Mouse (Mus musculus) thymus, postnatal 10 days (tissue): ENCODE measurements at regions not wholly inside any gene's neighbourhood (a gene's known extent, or its start where the extent isn't known, plus 50 kb on each side); places are given as distances from the start of the nearest gene placed in this dataset.

Experiments
- DNase-seq, 2 experiments: peaks; one replicate each; pipeline ENCODE4 v3.0.0; 2021; ENCODE audit warnings: low spot score in 2 of 2

DNA sequence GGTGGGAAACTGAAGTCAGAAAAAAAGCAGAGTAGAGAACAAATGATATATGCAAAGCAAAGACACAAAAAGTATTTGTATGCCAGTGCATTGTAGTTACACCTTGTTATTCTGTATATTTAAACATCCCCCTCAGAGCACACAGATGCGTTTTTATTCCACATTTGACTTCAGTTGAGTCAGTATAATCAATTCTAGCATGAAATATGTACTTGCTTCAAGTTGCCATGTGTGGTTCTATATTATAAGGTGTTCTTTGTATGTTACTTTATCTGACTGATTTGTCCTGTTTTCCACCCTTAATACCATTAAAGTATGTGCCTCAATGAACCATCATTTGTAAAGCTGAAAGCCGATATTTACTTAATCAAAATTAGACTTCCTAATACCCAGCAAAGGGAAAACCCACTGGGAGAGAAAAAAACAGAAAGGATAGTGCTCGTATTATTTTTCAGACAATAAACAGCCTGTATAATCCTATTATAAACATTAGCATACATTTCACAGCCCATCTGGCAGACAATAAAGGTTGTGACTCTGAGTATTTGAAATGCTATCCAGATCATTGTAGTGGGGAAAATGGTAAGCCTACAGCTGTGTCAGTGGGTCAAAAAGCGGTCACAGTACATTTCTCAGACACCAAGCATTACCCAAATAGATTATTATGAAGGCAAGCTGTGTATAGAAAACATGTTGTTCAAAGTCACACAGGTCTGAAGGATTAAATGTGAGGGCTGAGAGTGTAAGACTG lies 189.1 kb upstream of the Bmp2 start:
- DNase-seq, result no peak

- no peak for DNase-seq
Measured at GRCm38 (mm10) chr2:133371490-133372215, 180.3 kb upstream of the Bmp2 start.

DNA sequence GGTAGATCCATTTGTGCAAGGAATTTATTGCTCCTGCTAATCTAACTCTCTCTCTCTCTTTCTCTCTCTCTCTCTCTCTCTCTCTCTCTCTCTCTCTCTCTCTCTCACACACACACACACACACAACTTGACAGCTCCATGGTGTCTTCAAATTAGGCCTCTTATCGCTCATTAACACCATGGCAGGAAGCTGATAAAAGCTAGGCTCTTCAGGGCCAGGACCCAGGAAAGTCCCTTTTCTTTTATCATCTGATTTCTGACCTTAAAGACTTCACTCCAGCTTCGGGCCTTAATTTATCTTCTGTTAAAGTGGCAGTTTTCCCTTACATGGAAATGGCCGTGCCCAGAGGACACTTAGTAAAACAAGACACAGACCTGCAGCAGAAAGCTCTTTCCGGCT lies 178.4 kb upstream of the Bmp2 start:
- DNase-seq, result no peak

- peak in 1 of 2 experiments; percentile 4 for DNase-seq
Measured at GRCm38 (mm10) chr2:133381054-133381453, 170.9 kb upstream of the Bmp2 start.

DNA sequence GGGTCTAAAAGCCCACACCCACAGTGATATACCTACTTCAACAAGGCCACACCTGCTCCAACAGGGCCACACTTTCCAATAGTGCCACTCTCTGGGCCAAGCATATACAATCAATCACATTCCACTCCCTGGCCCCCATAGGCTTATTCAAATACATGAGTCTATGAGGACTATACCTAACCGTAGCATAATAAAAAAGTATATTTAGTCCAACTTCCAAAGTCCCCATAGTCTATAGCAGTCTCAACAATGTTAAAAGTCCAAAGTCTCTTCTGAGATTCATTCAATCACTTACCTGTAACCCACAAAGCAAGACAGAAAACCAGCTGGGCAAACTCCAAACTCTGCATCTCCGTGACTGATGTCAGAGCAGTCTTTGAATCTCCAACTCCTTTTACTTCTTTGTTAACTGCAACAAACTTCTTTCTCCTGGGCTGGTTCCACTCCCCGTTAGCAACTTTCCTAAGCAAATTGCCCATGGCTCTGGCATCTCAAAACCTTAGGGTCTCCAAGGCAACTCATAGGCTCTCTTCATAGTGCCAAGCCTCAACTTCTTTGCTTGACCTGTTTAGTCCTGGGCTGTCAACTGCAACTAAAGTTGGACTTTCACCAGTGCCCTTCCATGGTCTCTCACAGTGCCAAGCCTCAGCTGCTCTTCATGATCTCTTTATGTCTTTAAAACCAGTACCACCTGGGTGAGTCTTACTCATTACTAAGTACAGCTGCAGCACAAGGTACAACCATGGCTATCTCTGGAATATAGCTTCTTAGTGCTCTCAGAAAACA lies 168.6 kb upstream of the Bmp2 start:
- no peak for DNase-seq

DNA sequence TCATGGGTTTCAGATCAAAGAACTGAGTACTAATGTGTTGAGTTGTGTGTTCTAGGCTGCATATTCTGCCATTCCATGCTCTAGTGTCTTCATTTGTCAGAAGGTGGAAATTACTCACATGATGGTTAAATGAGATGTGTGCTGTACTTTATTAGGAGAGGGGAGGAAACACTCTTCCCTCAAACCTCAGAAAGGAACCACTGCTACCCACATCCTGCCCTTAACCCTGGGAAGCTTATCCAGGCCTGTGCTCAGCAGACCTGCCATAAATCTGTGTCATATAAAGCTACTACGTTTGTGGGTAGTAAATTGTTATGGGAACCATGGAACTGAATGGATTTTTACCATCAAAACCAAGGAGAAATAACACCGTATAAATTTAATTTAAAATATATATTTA lies 166.7 kb upstream of the Bmp2 start:
- no peak for DNase-seq

GRCm38 (mm10) chr2:133387349-133387748 lies 164.6 kb upstream of the Bmp2 start:
- DNase-seq, result no peak

GRCm38 (mm10) chr2:133392298-133392697 lies 159.7 kb upstream of the Bmp2 start:
- DNase-seq, result no peak

DNA sequence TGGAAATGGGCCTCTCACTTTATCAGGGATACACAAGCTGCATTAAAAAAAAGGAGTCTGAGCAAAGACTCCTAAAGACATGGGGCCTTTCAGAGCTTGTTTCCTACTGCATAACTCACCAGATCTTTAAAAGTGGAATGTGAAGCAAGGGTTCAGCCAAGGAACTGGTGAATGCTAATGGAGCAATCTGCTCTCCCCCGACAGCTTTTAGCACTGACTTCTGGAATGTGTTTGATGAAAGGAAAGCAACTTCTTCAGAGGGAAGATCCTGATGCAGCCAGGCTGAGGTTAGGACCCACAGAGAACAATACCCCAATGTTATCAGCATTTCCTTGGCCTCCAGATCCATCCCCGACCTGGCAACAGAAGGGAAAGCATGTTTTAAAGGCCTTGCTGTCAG lies 154.4 kb upstream of the Bmp2 start:
- no peak for DNase-seq

- DNase-seq, result no peak
Measured at GRCm38 (mm10) chr2:133399059-133399690, 152.8 kb upstream of the Bmp2 start.

DNA sequence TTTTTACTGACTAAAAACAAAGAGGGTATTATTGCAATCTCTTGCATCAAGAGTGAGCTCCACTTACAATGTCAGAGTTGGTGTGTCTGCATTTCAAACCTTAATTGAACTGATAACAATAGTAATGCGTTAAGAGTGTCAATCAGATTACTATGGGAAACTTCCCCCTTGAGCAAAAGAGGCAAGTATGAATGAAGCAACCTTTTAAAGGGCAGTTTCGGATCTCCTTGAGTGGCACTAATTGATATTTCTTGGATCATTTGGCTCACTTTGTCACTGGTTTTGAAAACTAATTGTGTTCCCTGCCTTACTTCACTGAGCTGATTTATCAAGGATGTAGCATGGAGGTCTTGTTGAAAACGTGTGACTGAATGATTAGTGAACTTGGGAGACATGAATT lies 151.0 kb upstream of the Bmp2 start:
- DNase-seq, result no peak

- no peak for DNase-seq
Measured at GRCm38 (mm10) chr2:133416990-133417581, 134.9 kb upstream of the Bmp2 start.

- DNase-seq, result no peak
Measured at GRCm38 (mm10) chr2:133419686-133420303, 132.2 kb upstream of the Bmp2 start.

GRCm38 (mm10) chr2:133425538-133425937 lies 126.4 kb upstream of the Bmp2 start:
- DNase-seq, result no peak

DNA sequence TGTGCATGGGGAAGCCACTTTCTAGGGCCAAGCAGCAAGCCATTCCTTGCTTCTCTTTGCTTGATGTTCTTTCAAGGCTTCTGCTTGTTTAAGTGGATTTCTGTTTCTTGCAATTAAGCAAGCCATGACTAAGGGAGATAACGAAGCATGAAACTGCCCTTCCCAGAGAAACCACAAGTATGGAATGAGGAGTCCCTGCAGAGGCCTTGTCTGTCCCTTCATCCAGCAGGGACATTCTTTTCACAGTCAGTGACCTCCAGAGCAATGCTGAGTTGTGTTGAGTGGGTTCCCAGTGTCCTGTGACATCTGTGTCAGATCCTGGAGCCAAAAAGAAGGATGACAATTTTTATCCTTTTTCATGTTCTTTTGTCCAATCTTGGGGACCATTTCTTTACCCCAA lies 124.9 kb upstream of the Bmp2 start:
- DNase-seq, result no peak

DNA sequence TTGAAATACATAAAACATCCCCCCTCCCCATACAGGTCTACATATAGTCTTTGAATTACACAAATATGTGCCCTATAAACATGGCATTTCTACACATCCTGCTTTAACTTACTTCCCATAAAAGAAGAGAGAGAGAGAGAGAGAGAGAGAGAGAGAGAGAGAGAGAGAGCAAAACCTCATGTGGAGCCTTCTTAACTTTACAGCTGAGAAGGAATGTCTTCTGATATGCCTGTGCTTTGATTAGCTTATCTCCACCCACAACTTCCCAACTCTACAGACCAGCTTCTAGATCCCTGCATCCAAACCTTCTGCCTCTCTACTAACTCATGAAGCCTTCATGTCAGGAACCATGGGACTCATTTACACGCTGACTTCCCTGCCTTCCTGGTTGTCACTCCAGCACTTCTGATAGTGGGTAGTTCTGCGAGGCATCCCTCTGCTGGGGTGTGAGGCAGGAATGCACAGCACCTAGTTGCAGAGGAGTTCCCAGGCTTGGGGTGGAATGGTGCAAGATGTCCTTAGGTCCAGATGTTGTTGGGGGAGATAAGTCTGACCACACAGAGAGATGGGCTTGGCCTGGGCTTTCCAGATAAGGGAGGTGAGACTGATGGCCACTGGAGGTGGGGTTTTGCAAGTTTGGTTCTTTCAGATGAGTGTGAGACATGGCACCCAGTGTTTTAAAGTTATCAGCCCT lies 122.4 kb upstream of the Bmp2 start:
- DNase-seq, result no peak

DNA sequence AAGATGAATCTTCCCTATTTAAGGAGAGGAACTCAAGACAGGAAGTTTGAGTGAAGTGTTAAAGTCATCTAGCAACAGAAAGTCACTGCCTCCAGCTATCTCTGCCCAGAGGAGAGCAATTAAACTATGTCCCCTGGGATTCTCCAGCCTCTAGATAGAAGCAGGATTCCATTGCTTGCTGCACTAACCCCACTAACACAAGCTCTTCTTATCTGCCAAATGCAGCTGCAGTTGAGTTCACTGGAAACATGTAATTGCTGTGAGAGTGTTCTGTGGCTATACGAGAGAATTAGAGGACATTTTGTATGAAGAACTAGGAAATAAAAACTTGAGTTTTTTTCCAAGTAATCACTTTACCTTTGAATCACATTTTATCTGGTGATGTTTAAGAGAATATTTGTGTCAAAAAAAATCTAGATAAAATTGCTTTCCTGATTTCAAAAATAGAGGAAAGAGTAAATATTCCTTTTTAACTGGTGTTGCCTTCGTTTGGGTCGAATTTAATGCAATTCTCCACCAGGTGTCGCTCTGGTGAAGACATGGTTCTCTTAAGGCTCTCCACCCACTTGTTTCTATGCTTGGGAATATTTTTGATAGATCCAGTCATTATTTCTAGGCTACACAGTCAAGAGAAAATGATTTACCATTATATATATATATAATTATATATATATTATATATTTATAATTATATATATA lies 121.1 kb upstream of the Bmp2 start:
- DNase-seq, result no peak

GRCm38 (mm10) chr2:133432141-133432813 lies 119.7 kb upstream of the Bmp2 start:
- no peak for DNase-seq
